Mouse (Mus musculus): ENCODE measurements around the gene Slc35g3.

Gene Slc35g3

GRCm38 (mm10) chr11:69784793-69785272 is 23.1 kb upstream of the Slc35g3 start:
- DNase-seq: no peak

DNA sequence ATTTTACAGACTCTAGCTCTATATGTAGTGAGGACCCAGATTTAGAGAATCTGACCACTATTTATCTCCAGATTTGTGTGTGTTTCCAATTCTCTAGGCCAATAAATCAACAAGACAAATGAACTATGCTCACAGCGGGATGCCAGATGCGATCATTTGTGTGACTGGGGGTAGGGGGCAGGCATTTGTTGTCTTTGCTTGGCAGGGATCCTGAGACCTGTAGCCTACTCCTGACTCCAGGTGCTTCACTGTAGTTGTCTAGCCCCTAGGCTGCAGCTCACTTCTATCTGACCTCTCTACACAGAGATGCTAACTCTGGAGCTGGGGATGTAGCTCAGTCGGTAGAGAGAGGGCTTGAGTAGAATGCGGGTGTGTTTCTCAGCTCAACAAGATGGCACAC is 20.1 kb upstream of the Slc35g3 start:
- no peak for DNase-seq

DNA sequence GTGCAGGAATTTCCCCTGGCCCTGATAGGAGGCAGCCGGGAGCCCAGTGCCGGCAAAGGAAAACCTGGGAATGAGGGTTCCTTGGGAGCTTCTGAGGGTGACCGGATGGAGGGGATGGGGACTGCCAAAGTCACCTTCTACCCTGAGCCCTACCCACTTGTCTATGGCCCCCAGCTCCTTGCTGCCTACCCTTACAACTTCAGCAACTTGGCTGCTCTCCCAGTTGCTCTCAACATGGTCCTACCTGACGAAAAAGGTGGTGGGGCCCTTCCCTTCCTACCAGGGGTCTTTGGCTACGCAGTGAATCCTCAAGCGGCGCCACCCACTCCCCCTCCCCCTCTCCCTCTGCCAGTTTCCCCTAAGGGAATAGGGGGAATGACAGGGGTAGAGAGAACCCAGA is 17.2 kb upstream of the Slc35g3 start:
- DNase-seq: no peak

- no peak for DNase-seq
These were observed 16.7 kb upstream of the Slc35g3 start for GRCm38 (mm10) chr11:69778258-69778982.

GRCm38 (mm10) chr11:69777504-69778257 is 15.9 kb upstream of the Slc35g3 start:
- DNase-seq: no peak

DNA sequence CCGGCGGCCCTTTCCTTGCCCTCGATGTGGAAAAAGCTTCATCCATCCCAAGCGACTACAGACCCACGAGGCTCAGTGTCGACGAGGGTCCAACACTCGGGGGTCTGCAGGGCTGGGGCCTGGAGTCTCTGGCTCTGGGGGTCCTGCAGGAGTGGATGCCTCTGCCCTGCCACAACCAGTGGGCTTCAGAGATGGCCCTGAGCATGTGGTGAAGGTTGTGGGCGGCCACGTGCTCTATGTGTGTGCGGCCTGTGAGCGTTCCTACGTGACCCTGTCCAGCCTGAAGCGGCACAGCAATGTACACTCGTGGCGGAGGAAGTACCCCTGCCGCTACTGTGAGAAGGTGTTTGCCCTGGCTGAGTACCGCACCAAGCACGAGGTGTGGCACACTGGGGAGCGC is 14.7 kb upstream of the Slc35g3 start:
- no peak for DNase-seq

- DNase-seq: no peak
These were observed 13.9 kb upstream of the Slc35g3 start for GRCm38 (mm10) chr11:69775716-69776115.

- no peak for DNase-seq
These were observed 13.2 kb upstream of the Slc35g3 start for GRCm38 (mm10) chr11:69774961-69775360.

DNA sequence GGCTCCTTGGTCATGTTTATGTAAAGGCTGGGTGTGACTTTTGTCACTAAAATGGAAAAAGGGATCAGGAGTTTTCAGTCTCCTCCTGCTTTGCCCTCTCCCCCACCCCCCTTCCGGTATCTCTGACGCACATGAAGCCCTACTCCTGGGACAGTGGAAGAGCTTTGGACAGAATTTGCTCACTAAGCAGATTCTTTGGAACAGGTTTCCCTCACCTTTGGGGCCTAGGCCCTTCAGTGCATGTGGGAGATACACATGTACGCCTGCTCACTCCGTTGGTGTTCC is 5.8 kb upstream of the Slc35g3 start:
- DNase-seq: no peak

DNA sequence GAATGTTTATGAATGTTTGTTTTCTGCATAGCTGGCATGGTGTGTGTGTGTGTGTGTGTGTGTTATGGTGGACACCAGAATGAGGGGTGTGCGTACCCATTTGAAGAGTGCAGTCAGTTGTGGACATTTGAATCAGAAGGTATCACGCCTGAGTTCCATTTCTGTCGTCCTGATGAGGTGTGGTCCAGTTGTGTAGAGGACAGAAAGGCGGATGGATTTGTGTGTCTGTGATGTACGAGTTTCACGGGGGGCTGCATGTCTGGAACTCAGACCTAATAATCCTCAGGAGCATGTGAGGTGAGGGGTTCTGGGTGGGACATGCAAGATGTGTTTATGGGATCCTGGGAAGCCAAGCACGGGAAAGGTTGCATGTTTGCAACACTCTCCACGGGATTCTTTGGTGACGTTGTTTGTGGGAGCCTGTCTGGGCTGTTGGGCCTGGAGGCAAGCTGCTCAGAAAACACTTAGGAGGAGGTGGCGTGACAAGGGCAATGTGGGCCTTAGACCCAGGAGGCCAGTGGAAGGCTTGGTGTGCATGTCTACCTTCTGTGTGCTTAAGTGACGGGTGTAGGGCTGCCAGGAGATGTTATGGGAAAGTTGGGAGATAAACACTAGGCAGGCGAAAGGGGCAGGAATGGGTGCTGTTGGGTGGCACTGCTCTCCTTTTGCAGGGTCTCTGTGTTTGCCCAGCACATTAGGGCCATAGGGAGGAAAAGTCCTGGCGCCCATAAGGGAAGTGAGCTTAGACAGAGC is 5.3 kb upstream of the Slc35g3 start:
- DNase-seq: no peak

DNA sequence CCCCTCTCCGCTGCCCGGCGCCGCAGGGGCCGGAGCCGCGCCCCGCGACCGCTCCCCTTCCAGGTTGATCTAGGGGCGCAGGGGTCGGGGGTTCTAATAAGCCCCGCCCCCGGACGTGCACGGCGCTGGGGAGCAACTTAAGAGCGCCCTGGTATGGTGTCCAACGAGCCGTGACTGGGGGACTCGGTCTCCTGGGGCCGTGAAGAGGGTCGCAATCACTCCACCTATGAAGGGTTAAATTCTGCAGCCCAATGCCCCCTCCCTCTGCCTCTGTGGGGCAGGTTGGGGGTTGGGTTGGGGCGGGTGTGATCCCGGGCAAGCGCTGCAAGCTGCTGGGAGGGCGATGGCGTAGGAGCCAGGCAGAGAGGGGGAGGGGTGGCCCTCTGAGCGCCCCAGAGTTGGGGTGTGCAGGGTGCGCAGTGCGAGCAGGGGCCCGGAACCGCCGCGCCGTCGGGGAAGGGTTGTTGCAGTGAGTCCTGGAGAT is 4.4 kb upstream of the Slc35g3 start:
- peak; percentile 94 for DNase-seq

GRCm38 (mm10) chr11:69765221-69766125 is 3.7 kb upstream of the Slc35g3 start, which contains the start of gene Zbtb4:
Gene Zbtb4, plus strand, starts transcription at chr11:69765912.
- peak; percentile 59 for DNase-seq

GRCm38 (mm10) chr11:69763551-69763950 is 1.8 kb upstream of the Slc35g3 start:
- peak; percentile 28 for DNase-seq

- no peak for DNase-seq
These were observed 917 bp downstream of the Slc35g3 start for GRCm38 (mm10) chr11:69760901-69761200.

DNA sequence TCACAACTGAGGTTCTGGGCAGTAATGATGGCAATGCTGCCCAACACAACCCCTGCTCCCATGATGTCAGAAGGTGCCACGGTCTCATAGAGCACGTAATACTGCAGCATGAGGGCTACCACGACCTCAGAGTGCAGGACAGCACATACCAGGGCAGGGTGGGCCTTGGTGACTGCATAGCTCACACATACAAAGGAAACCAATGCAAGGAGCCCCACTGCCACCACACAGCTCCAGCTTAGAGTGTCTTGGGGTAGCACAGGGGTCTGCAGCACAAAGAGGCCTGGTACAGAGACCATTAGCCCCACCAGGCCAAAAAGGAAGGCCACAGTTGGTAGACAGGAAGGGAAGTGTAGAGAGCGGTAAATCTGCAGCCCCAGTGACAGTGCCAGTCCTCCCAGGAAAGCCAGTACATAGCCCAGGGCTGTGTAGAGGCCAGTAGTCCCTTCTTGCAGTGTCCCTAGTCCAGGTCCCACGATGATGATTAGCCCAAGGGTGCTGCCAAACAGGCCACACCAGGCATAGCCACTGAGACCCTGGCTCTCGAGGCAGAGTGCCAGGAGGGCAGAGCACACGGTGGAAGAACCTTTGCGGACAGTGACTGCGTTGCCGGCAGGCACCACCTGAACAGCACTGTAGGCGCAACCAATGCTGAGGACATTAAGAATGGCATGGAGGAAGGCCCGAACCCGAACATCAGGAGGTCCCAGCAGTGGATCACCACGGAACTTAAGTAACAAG is 1.4 kb downstream of the Slc35g3 start:
- no peak for DNase-seq

- peak; percentile 88 for DNase-seq
These were observed 2.6 kb downstream of the Slc35g3 start for GRCm38 (mm10) chr11:69758971-69759721.

- peak; percentile 98 for DNase-seq
These were observed 3.2 kb downstream of the Slc35g3 start, which contains the start of gene Polr2a for GRCm38 (mm10) chr11:69758478-69758970. Gene Polr2a, minus strand, starts transcription at chr11:69758637.

DNA sequence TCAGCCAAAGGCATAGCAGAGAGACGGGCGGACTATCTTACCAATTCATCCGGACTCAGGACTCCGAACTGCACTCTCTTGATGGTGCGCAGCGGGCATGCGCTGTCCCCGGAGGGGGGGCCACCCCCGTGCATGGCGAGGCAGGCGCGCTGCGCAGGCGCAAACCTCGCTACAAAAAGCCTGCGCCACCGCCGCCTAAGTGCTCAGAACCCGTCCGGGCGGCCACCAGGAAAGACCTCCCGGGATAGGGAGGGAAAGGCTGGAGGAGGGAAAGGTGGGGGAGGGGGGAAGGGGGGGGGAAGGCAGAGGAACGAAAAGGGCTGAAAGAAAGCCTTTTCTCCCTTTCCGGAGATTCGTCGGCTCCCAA is 3.7 kb downstream of the Slc35g3 start:
- DNase-seq: peak; percentile 97

DNA sequence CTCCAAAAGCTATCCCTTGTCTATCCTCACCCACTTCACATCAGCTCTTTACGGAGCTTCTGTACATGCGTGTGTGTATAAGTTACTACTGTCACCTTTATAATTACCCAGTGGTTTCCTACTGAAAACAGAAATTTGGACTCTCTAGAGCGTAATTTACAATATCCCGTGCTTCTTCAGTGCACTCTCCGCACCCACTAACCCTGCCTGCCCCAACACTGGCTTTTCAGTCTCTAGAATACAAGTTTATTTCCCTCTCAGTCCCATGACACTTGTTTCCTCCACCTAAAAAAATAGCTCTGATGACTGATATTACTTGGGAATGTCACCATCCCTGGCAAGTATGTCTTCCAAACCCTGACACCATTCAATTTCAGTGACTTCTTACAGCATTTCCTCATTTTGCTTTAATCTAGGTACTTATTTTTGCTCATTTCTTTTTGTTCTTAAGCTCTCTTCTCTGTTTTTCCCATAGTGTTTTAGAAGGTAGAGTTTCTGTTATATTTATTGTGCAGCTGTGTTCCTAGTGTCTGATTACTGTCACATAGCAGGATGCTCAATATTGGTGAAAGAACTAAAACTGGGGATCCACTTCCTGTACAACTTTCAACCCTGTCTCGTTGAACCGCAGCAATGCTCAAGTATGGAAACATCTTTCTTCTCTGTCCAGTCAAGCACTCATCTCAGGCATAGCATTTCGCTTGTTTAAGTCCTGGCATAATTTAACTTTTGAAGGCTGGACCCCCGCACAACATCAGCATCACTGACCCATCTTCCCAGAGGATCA is 4.3 kb downstream of the Slc35g3 start:
- DNase-seq: no peak

- peak; percentile 65 for DNase-seq
These were observed 7.1 kb downstream of the Slc35g3 start for GRCm38 (mm10) chr11:69754701-69755100.

Data from thymus, postnatal 14 days (tissue).